Mouse (Mus musculus) cerebral cortex, adult 2 months (tissue): Measurements from ENCODE around the gene Tsc2.

Source experiments
- WGBS: fragments of 180-500 bp; shearing (Covaris S2); methylation state at CpG from one replicate; pipeline ENCODE4 v1.1.7; 2018; 5-methylcytosine and 5-hydroxymethylcytosine counted together

The Tsc2 gene

GRCm38 (mm10) chr17:24610711-24611110 lies 21.7 kb downstream of the Tsc2 start:
- 74% methylated on average over 2 of the region's 2 CpGs for WGBS

GRCm38 (mm10) chr17:24608874-24609273 lies 23.6 kb downstream of the Tsc2 start:
- WGBS: 87% methylated on average over 8 of the region's 8 CpGs

GRCm38 (mm10) chr17:24608370-24608769 lies 24.1 kb downstream of the Tsc2 start:
- 91% methylated on average over 4 of the region's 4 CpGs for WGBS

- 90% methylated on average over 3 of the region's 3 CpGs for WGBS
These were observed 27.9 kb downstream of the Tsc2 start for GRCm38 (mm10) chr17:24604557-24604956.

GRCm38 (mm10) chr17:24603961-24604360 lies 28.5 kb downstream of the Tsc2 start:
- 91% methylated on average over 8 of the region's 8 CpGs for WGBS

GRCm38 (mm10) chr17:24600502-24600901 lies 31.9 kb downstream of the Tsc2 start:
- WGBS: 93% methylated on average over 4 of the region's 4 CpGs

GRCm38 (mm10) chr17:24597989-24598388 lies 34.4 kb downstream of the Tsc2 start:
- WGBS: 87% methylated on average over 3 of the region's 3 CpGs

GRCm38 (mm10) chr17:24596471-24597183 lies 35.8 kb downstream of the Tsc2 start:
- 59% methylated on average over 19 of the region's 19 CpGs for WGBS

- WGBS: 61% methylated on average over 5 of the region's 5 CpGs
These were observed 36.4 kb downstream of the Tsc2 start for GRCm38 (mm10) chr17:24596073-24596466.

GRCm38 (mm10) chr17:24595126-24596072 lies 37.0 kb downstream of the Tsc2 start:
- 40% methylated on average over 17 of the region's 17 CpGs for WGBS

- WGBS: 86% methylated on average over 26 of the region's 26 CpGs
These were observed 38.2 kb downstream of the Tsc2 start for GRCm38 (mm10) chr17:24593992-24594890.

GRCm38 (mm10) chr17:24593248-24593647 lies 39.2 kb downstream of the Tsc2 start:
- 67% methylated on average over 5 of the region's 5 CpGs for WGBS

GRCm38 (mm10) chr17:24591695-24592094 lies 40.7 kb downstream of the Tsc2 start:
- 95% methylated on average over 5 of the region's 5 CpGs for WGBS

GRCm38 (mm10) chr17:24590943-24591342 lies 41.5 kb downstream of the Tsc2 start:
- WGBS: 71% methylated on average over 3 of the region's 3 CpGs

GRCm38 (mm10) chr17:24586532-24586931 lies 45.9 kb downstream of the Tsc2 start:
- WGBS: 87% methylated on average over 4 of the region's 4 CpGs

- 38% methylated on average over 3 of the region's 3 CpGs for WGBS
These were observed 47.9 kb downstream of the Tsc2 start for GRCm38 (mm10) chr17:24584520-24584919.

GRCm38 (mm10) chr17:24583599-24584460 lies 48.6 kb downstream of the Tsc2 start:
- WGBS: 61% methylated on average over 5 of the region's 5 CpGs

- 94% methylated on average over 2 of the region's 2 CpGs for WGBS
These were observed 52.1 kb downstream of the Tsc2 start for GRCm38 (mm10) chr17:24580287-24580686.

- 57% methylated on average over 3 of the region's 3 CpGs for WGBS
These were observed 52.9 kb downstream of the Tsc2 start for GRCm38 (mm10) chr17:24579532-24579931.

GRCm38 (mm10) chr17:24573811-24574210 lies 58.6 kb downstream of the Tsc2 start:
- WGBS: 94% methylated on average over 9 of the region's 9 CpGs
